Mouse (Mus musculus): ENCODE measurements around the gene Odf3l1. TPM values are rescaled to one million over a fixed set of nuclear protein-coding genes. Genes with fewer than 3 reads are reported as not detected.

Odf3l1 gene
- polyA plus RNA-seq, 1 experiment from 2014 or later = 0.84 TPM

- Histone ChIP-seq H3K9me3 (replicated peaks) (no peaks in the 10 kb centered on the region), H3K27ac (ENCODE audit: poor library complexity, severe bottlenecking) (no peak overlapping the region), H3K4me3 (no peak overlapping the region), H3K27me3 (replicated peaks) (no peaks in the 10 kb centered on the region), H3K4me2 (no peak overlapping the region), H3K9ac (no peak overlapping the region), H3K36me3 (peaks cover 58% of the 10 kb centered on the region), H3K4me1 (replicated peaks) (peaks cover 36% of the 10 kb centered on the region)
- no peak for ATAC-seq (ENCODE audit: insufficient number of reproducible peaks, low FRiP score)
- 57% methylated on average over 12 of the region's 12 CpGs for WGBS
Observed at GRCm38 (mm10) chr9:56882818-56883217, 18.3 kb upstream of the Odf3l1 start.

- no peak overlapping the region for H3K4me3 ChIP-seq
- 64% methylated on average over 4 of the region's 4 CpGs for WGBS
- no peak for ATAC-seq (ENCODE audit: insufficient number of reproducible peaks, low FRiP score)
- no peak overlapping the region for H3K4me2 ChIP-seq
- H3K27ac ChIP-seq (ENCODE audit: poor library complexity, severe bottlenecking) = 0 out of 2 replicates have a peak overlapping the region, but pooled peaks have one; percentile 16
- H3K27me3 ChIP-seq (replicated peaks) = no peaks in the 10 kb centered on the region
- H3K4me1 ChIP-seq (replicated peaks) = peaks cover 38% of the 10 kb centered on the region
- H3K9ac ChIP-seq = no peak overlapping the region
- H3K36me3 ChIP-seq = peaks cover 56% of the 10 kb centered on the region
- no peaks in the 10 kb centered on the region for H3K9me3 ChIP-seq (replicated peaks)
Observed at GRCm38 (mm10) chr9:56882283-56882682, 17.8 kb upstream of the Odf3l1 start.

DNA sequence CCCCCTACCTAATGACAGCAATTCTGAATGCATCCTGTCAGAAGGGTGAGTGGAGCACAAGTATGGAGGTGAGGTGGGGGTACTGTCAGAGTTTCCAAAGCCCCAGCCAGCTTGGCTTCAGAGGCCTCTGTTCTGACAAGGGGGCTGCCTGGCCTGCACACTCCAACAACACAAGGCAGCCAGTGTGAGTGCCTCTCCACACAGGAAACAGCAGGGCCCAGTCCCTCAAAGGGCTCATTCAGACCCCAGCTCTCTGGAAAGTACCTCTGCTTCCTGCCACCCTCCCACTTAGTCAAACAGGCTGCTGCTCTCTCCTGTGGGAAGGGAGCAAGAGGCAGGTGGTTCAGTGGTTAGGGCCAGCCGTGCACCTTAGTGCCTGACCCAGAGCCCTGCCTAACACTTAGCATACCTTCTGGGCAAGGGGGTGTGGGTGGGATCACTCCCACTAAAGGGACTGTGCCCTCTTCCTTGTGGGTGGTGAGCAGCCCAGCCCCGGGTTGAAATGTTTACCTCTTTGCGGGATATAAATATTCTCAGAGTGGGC, 17.1 kb upstream of the Odf3l1 start:
- peaks cover 52% of the 10 kb centered on the region for H3K36me3 ChIP-seq
- H3K4me3 ChIP-seq = no peak overlapping the region
- peaks cover 45% of the 10 kb centered on the region for H3K4me1 ChIP-seq (replicated peaks)
- no peaks in the 10 kb centered on the region for H3K27me3 ChIP-seq (replicated peaks)
- H3K27ac ChIP-seq (ENCODE audit: poor library complexity, severe bottlenecking) = 0 out of 2 replicates have a peak overlapping the region, but pooled peaks have one; percentile 16
- H3K9me3 ChIP-seq (replicated peaks) = no peaks in the 10 kb centered on the region
- 0 out of 2 replicates have a peak overlapping the region, but pooled peaks have one; percentile 8 for H3K9ac ChIP-seq
- peak; percentile 19; the same call in 1 of the 2 replicates for ATAC-seq (ENCODE audit: insufficient number of reproducible peaks, low FRiP score)
- 71% methylated on average over 3 of the region's 3 CpGs for WGBS
- no peak overlapping the region for H3K4me2 ChIP-seq

GRCm38 (mm10) chr9:56880790-56881189, 16.3 kb upstream of the Odf3l1 start:
- no peaks in the 10 kb centered on the region for H3K27me3 ChIP-seq (replicated peaks)
- ATAC-seq (ENCODE audit: insufficient number of reproducible peaks, low FRiP score) = no peak
- peaks cover 46% of the 10 kb centered on the region for H3K36me3 ChIP-seq

GRCm38 (mm10) chr9:56877284-56877683, 12.8 kb upstream of the Odf3l1 start:
- ATAC-seq (ENCODE audit: insufficient number of reproducible peaks, low FRiP score) = no peak
- peaks cover 72% of the 10 kb centered on the region for H3K4me1 ChIP-seq (replicated peaks)

More at GRCm38 (mm10) chr9:56880790-56881189, 16.3 kb upstream of the Odf3l1 start:
- Histone ChIP-seq H3K9me3 (replicated peaks) (no peaks in the 10 kb centered on the region), H3K4me3 (no peak overlapping the region), H3K4me1 (replicated peaks) (peaks cover 52% of the 10 kb centered on the region), H3K9ac (peak overlapping the region; percentile 46), H3K4me2 (no peak overlapping the region), H3K27ac (ENCODE audit: poor library complexity, severe bottlenecking) (peak overlapping the region; percentile 49; the same call in 1 of the 2 replicates)
- WGBS = 54% methylated on average over 9 of the region's 9 CpGs

GRCm38 (mm10) chr9:56876784-56877183, 12.3 kb upstream of the Odf3l1 start:
- Histone ChIP-seq H3K9ac (no peak overlapping the region), H3K27ac (ENCODE audit: poor library complexity, severe bottlenecking) (peak overlapping the region; percentile 6; the same call in 1 of the 2 replicates), H3K4me2 (no peak overlapping the region), H3K27me3 (replicated peaks) (no peaks in the 10 kb centered on the region), H3K9me3 (replicated peaks) (no peaks in the 10 kb centered on the region), H3K4me3 (no peak overlapping the region), H3K36me3 (peaks cover 25% of the 10 kb centered on the region), H3K4me1 (replicated peaks) (peaks cover 73% of the 10 kb centered on the region)
- 24% methylated on average over 9 of the region's 9 CpGs for WGBS
- ATAC-seq (ENCODE audit: insufficient number of reproducible peaks, low FRiP score) = 0 out of 2 replicates have a peak, but pooled peaks have one; percentile 13

More at GRCm38 (mm10) chr9:56877284-56877683, 12.8 kb upstream of the Odf3l1 start:
- Histone ChIP-seq H3K27ac (ENCODE audit: poor library complexity, severe bottlenecking) (no peak overlapping the region), H3K9me3 (replicated peaks) (no peaks in the 10 kb centered on the region), H3K9ac (no peak overlapping the region), H3K4me3 (no peak overlapping the region), H3K36me3 (peaks cover 28% of the 10 kb centered on the region), H3K4me2 (no peak overlapping the region), H3K27me3 (replicated peaks) (no peaks in the 10 kb centered on the region)
- 69% methylated on average over 5 of the region's 5 CpGs for WGBS

DNA sequence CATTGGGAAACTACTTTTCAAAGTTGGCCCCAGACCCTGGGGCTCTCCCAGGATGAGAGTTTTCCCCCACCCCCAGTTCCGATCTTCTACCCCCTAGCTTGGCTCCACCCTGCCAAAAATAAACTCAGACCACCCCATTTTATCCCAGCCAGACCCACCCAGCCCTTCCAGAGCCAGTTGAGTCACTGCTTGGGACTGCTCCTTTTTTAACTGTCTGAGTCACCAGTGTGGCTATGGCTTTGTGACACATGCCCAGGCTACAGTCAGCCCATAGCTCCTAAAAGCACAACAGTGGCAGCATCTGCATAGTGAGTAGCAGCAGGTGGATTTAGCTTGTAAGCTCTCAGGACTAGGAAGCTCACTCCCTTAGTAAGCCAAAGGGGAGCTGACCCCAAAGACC, 8.6 kb upstream of the Odf3l1 start:
- 22% methylated on average over 1 of the region's 1 CpGs for WGBS
- no peak overlapping the region for H3K4me3 ChIP-seq
- H3K4me2 ChIP-seq = peak overlapping the region; percentile 22; the same call in 1 of the 2 replicates
- H3K36me3 ChIP-seq = peaks cover 17% of the 10 kb centered on the region
- H3K4me1 ChIP-seq (replicated peaks) = peaks cover 81% of the 10 kb centered on the region
- no peaks in the 10 kb centered on the region for H3K9me3 ChIP-seq (replicated peaks)
- H3K27me3 ChIP-seq (replicated peaks) = no peaks in the 10 kb centered on the region
- ATAC-seq (ENCODE audit: insufficient number of reproducible peaks, low FRiP score) = no peak
- H3K9ac ChIP-seq = no peak overlapping the region
- peak overlapping the region; percentile 75 for H3K27ac ChIP-seq (ENCODE audit: poor library complexity, severe bottlenecking)

DNA sequence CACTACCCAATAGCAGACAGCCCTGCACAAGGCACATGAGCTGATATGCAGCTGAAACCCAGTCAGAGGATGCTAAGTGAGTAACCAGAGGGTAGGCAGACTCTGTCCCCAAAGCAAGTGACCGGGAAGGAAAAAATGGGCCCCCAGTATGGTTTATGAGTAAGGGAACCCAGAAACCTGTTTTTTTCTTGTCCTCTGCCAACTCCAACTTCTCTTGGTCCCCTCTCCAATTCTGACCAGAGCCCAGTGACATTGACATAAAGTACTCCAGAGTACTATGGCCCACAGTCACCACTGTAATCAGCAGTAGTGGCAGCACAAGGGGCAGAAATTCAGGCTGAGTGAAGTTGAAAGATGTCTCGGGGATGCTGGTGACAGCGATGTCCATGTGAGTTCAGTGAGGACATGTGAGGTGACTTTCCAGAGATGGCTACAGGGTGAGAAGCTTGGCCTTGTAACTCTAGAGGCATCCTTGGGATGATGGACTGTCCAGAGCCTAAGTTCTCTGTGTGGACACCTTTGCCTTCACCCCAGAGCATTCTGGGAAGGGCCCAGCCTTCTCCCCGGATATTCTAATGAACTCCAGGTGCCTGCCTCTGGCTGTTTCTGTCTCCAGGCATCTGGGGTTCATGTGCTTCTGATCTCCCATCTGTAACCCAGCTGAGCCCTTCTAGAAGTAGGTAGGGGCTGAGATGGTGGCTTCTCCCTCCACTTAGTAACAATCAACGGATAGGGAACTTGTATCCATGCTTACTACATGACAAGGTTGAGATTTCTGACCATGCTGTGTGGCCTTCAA, 7.8 kb upstream of the Odf3l1 start:
- Histone ChIP-seq H3K27ac (ENCODE audit: poor library complexity, severe bottlenecking) (peak overlapping the region; percentile 75), H3K36me3 (peaks cover 13% of the 10 kb centered on the region), H3K9ac (no peak overlapping the region), H3K27me3 (replicated peaks) (no peaks in the 10 kb centered on the region), H3K4me3 (no peak overlapping the region), H3K9me3 (replicated peaks) (no peaks in the 10 kb centered on the region), H3K4me2 (no peak overlapping the region), H3K4me1 (replicated peaks) (peaks cover 86% of the 10 kb centered on the region)
- no peak for ATAC-seq (ENCODE audit: insufficient number of reproducible peaks, low FRiP score)
- 65% methylated on average over 5 of the region's 5 CpGs for WGBS

DNA sequence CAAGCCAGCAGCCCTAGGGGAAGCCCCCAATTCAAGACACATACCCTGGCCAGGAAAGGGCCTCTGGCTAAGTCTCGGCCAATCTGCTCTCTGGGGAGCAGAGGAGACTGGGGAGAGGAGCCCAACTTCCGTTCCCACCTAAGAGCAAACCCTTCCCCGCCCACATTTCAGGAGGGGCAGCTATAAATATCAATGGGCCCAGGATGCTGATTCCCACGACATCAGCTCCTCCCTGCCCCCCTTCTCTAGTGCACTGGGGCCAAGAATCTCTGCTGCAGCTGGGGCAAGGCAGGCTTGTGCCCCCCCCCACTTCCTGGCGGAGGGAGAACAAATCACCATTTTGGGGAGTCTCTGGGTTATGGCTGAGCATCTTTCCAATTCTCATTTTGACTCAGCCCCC, 6.7 kb upstream of the Odf3l1 start:
- Histone ChIP-seq H3K27ac (ENCODE audit: poor library complexity, severe bottlenecking) (peak overlapping the region; percentile 75), H3K4me1 (replicated peaks) (peaks cover 87% of the 10 kb centered on the region), H3K27me3 (replicated peaks) (no peaks in the 10 kb centered on the region), H3K4me2 (peak overlapping the region; percentile 28), H3K9me3 (replicated peaks) (no peaks in the 10 kb centered on the region), H3K36me3 (peaks cover 10% of the 10 kb centered on the region), H3K4me3 (no peak overlapping the region), H3K9ac (no peak overlapping the region)
- peak; percentile 16; the same call in 1 of the 2 replicates for ATAC-seq (ENCODE audit: insufficient number of reproducible peaks, low FRiP score)
- WGBS = 28% methylated on average over 5 of the region's 5 CpGs

GRCm38 (mm10) chr9:56870778-56871177, 6.3 kb upstream of the Odf3l1 start:
- Histone ChIP-seq H3K4me3 (no peak overlapping the region), H3K9me3 (replicated peaks) (no peaks in the 10 kb centered on the region), H3K36me3 (peaks cover 7% of the 10 kb centered on the region), H3K27ac (ENCODE audit: poor library complexity, severe bottlenecking) (peak overlapping the region; percentile 75), H3K27me3 (replicated peaks) (no peaks in the 10 kb centered on the region), H3K4me1 (replicated peaks) (peaks cover 87% of the 10 kb centered on the region), H3K9ac (peak overlapping the region; percentile 33; the same call in 1 of the 2 replicates), H3K4me2 (peak overlapping the region; percentile 28)
- no peak for ATAC-seq (ENCODE audit: insufficient number of reproducible peaks, low FRiP score)
- 18% methylated on average over 10 of the region's 10 CpGs for WGBS

- WGBS = 70% methylated on average over 13 of the region's 13 CpGs
Observed at GRCm38 (mm10) chr9:56869552-56869951, 5.1 kb upstream of the Odf3l1 start.

More at GRCm38 (mm10) chr9:56869552-56869951, 5.1 kb upstream of the Odf3l1 start:
- Histone ChIP-seq H3K9ac (no peak overlapping the region), H3K4me1 (replicated peaks) (peaks cover 96% of the 10 kb centered on the region), H3K36me3 (no peaks in the 10 kb centered on the region), H3K9me3 (replicated peaks) (no peaks in the 10 kb centered on the region), H3K27me3 (replicated peaks) (no peaks in the 10 kb centered on the region), H3K4me2 (no peak overlapping the region), H3K27ac (ENCODE audit: poor library complexity, severe bottlenecking) (0 out of 2 replicates have a peak overlapping the region, but pooled peaks have one; percentile 75), H3K4me3 (no peak overlapping the region)
- ATAC-seq (ENCODE audit: insufficient number of reproducible peaks, low FRiP score) = no peak

All from heart, embryonic 12.5 days (tissue).